Mouse (Mus musculus): ENCODE measurements around the gene Kat2b. TPM values are rescaled to one million over a fixed set of nuclear protein-coding genes. Genes with fewer than 3 reads are reported as not detected.
"Not testable (repeated sequence)": the region's sequence is repeated elsewhere in the genome, so short reads cannot be mapped to it uniquely, and the experiment has no call there.

Gene Kat2b
- polyA plus RNA-seq, 1 experiment = 11.2 TPM

GRCm38 (mm10) chr17:53664703-53665382, 98.2 kb downstream of the Kat2b start:
- DNase-seq = no peak
- Histone ChIP-seq H3K4me3 (replicated peaks; ENCODE audit: extremely low read depth, low read depth, low read length) (no peak overlapping the region), H3K4me1 (ENCODE audit: control insufficient read depth, insufficient read depth, low read length) (no peaks in the 10 kb centered on the region)
- TF ChIP-seq POLR2A (IDR thresholded peaks at IDR 0.05; ENCODE audit: borderline replicate concordance, extremely low read depth, low read depth, low read length) = no peak
- TF ChIP-seq CTCF (IDR thresholded peaks at IDR 0.05; ENCODE audit: insufficient read depth, low read length) = no peak
- 85% methylated on average over 2 of the region's 2 CpGs for WGBS

- no peaks in the 10 kb centered on the region for H3K4me1 ChIP-seq (ENCODE audit: control insufficient read depth, insufficient read depth, low read length)
- TF ChIP-seq CTCF (IDR thresholded peaks at IDR 0.05; ENCODE audit: insufficient read depth, low read length) = no peak
- TF ChIP-seq POLR2A (IDR thresholded peaks at IDR 0.05; ENCODE audit: borderline replicate concordance, extremely low read depth, low read depth, low read length) = no peak
- WGBS = 87% methylated on average over 8 of the region's 8 CpGs
- no peak for DNase-seq
- H3K4me3 ChIP-seq (replicated peaks; ENCODE audit: extremely low read depth, low read depth, low read length) = no peak overlapping the region
Measured at GRCm38 (mm10) chr17:53670453-53670852, 103.8 kb downstream of the Kat2b start.

GRCm38 (mm10) chr17:53678716-53679115, 112.1 kb downstream of the Kat2b start:
- Histone ChIP-seq H3K4me1 (ENCODE audit: control insufficient read depth, insufficient read depth, low read length) (no peaks in the 10 kb centered on the region), H3K4me3 (replicated peaks; ENCODE audit: extremely low read depth, low read depth, low read length) (no peak overlapping the region)
- peak; percentile 12; the same call in 1 of the 2 replicates for TF ChIP-seq CTCF (IDR thresholded peaks at IDR 0.05; ENCODE audit: insufficient read depth, low read length)
- no peak for TF ChIP-seq POLR2A (IDR thresholded peaks at IDR 0.05; ENCODE audit: borderline replicate concordance, extremely low read depth, low read depth, low read length)
- WGBS = 69% methylated on average over 8 of the region's 8 CpGs
- no peak for DNase-seq

- no peak for DNase-seq
- Histone ChIP-seq H3K4me1 (ENCODE audit: control insufficient read depth, insufficient read depth, low read length) (no peaks in the 10 kb centered on the region; the same call in 1 of the 2 replicates), H3K4me3 (replicated peaks; ENCODE audit: extremely low read depth, low read depth, low read length) (no peak overlapping the region)
- 2% methylated on average over 1 of the region's 1 CpGs for WGBS
- TF ChIP-seq CTCF (IDR thresholded peaks at IDR 0.05; ENCODE audit: insufficient read depth, low read length) = no peak
- TF ChIP-seq POLR2A (IDR thresholded peaks at IDR 0.05; ENCODE audit: borderline replicate concordance, extremely low read depth, low read depth, low read length) = no peak
Measured at GRCm38 (mm10) chr17:53688321-53688720, 121.7 kb downstream of the Kat2b start.

- peak; percentile 95 for DNase-seq
- under 1% methylated on average over 78 of the region's 78 CpGs for WGBS
- Histone ChIP-seq H3K4me1 (ENCODE audit: control insufficient read depth, insufficient read depth, low read length) (no peaks in the 10 kb centered on the region; the same call in 1 of the 2 replicates), H3K4me3 (replicated peaks; ENCODE audit: extremely low read depth, low read depth, low read length) (peak within 1 kb of the TSS; percentile 83)
- TF ChIP-seq CTCF (IDR thresholded peaks at IDR 0.05; ENCODE audit: insufficient read depth, low read length) = no peak
- TF ChIP-seq POLR2A (IDR thresholded peaks at IDR 0.05; ENCODE audit: borderline replicate concordance, extremely low read depth, low read depth, low read length) = peak; percentile 95
Measured at GRCm38 (mm10) chr17:53688877-53689802, 122.5 kb downstream of the Kat2b start, which contains the start of gene Sgo1. Gene Sgo1 (minus strand): TSS chr17:53689333.

GRCm38 (mm10) chr17:53689946-53690345, 123.3 kb downstream of the Kat2b start:
- WGBS = 15% methylated on average over 7 of the region's 7 CpGs
- Histone ChIP-seq H3K4me1 (ENCODE audit: control insufficient read depth, insufficient read depth, low read length) (no peaks in the 10 kb centered on the region; the same call in 1 of the 2 replicates), H3K4me3 (replicated peaks; ENCODE audit: extremely low read depth, low read depth, low read length) (peak overlapping the region; percentile 83)
- TF ChIP-seq CTCF (IDR thresholded peaks at IDR 0.05; ENCODE audit: insufficient read depth, low read length) = no peak
- no peak for TF ChIP-seq POLR2A (IDR thresholded peaks at IDR 0.05; ENCODE audit: borderline replicate concordance, extremely low read depth, low read depth, low read length)
- no peak for DNase-seq

- DNase-seq = peak; percentile 9
- WGBS = 67% methylated on average over 2 of the region's 2 CpGs
- peak; percentile 38 for TF ChIP-seq CTCF (IDR thresholded peaks at IDR 0.05; ENCODE audit: insufficient read depth, low read length)
- TF ChIP-seq POLR2A (IDR thresholded peaks at IDR 0.05; ENCODE audit: borderline replicate concordance, extremely low read depth, low read depth, low read length) = no peak
- H3K4me3 ChIP-seq (replicated peaks; ENCODE audit: extremely low read depth, low read depth, low read length) = no peak overlapping the region
- no peaks in the 10 kb centered on the region; the same call in 1 of the 2 replicates for H3K4me1 ChIP-seq (ENCODE audit: control insufficient read depth, insufficient read depth, low read length)
Measured at GRCm38 (mm10) chr17:53694039-53694438, 127.4 kb downstream of the Kat2b start.

- not testable (repeated sequence) for H3K4me1 ChIP-seq (ENCODE audit: control insufficient read depth, insufficient read depth, low read length); H3K4me3 ChIP-seq (replicated peaks; ENCODE audit: extremely low read depth, low read depth, low read length); DNase-seq
- WGBS = 90% methylated on average over 8 of the region's 8 CpGs
Measured at GRCm38 (mm10) chr17:53697521-53697920, 130.9 kb downstream of the Kat2b start.

GRCm38 (mm10) chr17:53714453-53714852, 147.8 kb downstream of the Kat2b start:
- no peak for TF ChIP-seq POLR2A (IDR thresholded peaks at IDR 0.05; ENCODE audit: borderline replicate concordance, extremely low read depth, low read depth, low read length)
- TF ChIP-seq CTCF (IDR thresholded peaks at IDR 0.05; ENCODE audit: insufficient read depth, low read length) = no peak
- no peaks in the 10 kb centered on the region for H3K4me1 ChIP-seq (ENCODE audit: control insufficient read depth, insufficient read depth, low read length)
- DNase-seq = no peak
- H3K4me3 ChIP-seq (replicated peaks; ENCODE audit: extremely low read depth, low read depth, low read length) = no peak overlapping the region
- 29% methylated on average over 1 of the region's 1 CpGs for WGBS

GRCm38 (mm10) chr17:53715161-53715560, 148.5 kb downstream of the Kat2b start:
- not testable (repeated sequence) for H3K4me3 ChIP-seq (replicated peaks; ENCODE audit: extremely low read depth, low read depth, low read length); H3K4me1 ChIP-seq (ENCODE audit: control insufficient read depth, insufficient read depth, low read length)
- 51% methylated on average over 1 of the region's 1 CpGs for WGBS

More at GRCm38 (mm10) chr17:53715161-53715560, 148.5 kb downstream of the Kat2b start:
- DNase-seq = not testable (repeated sequence)

Data from lung, adult 2 months (tissue).